Mouse (Mus musculus) spleen, adult 2 months (tissue): Measurements from ENCODE around the gene Slain1. TPM values are rescaled to one million over a fixed set of nuclear protein-coding genes. Genes with fewer than 3 reads are reported as not detected.

Experiments used
- DNase-seq, 2 experiments: peaks; one replicate each; pipeline versions ENCODE4 v3.0.0 to v3.0.0-alpha.2; 2012 to 2021; ENCODE audit warnings: low spot score in 2 of 2, low read depth in 1 of 2
- H3K27ac ChIP-seq: fragments of 200-500 bp; 2 replicates; pipeline ENCODE4 v1.5.1; 2012; ENCODE audit warnings: low read length, inconsistent platforms; ENCODE audit not compliant: insufficient read depth
- H3K27me3 ChIP-seq: fragments of 200-500 bp; 2 replicates; pipeline ENCODE4 v1.6.1; 2012; ENCODE audit warnings: mild to moderate bottlenecking, moderate library complexity, low read length, inconsistent platforms; ENCODE audit not compliant: control insufficient read depth, insufficient read depth
- H3K36me3 ChIP-seq: fragments of 200-500 bp; 2 replicates; pipeline ENCODE4 v1.6.1; 2012; ENCODE audit warnings: mild to moderate bottlenecking, low read length, inconsistent platforms; ENCODE audit not compliant: control insufficient read depth, insufficient read depth
- H3K4me1 ChIP-seq: fragments of 200-500 bp; 2 replicates; pipeline ENCODE4 v1.6.1; 2011; ENCODE audit warnings: inconsistent platforms; ENCODE audit not compliant: control insufficient read depth, insufficient read depth, insufficient read length
- H3K4me3 ChIP-seq: fragments of 200-500 bp; 2 replicates; pipeline ENCODE4 v1.5.1; 2011; ENCODE audit warnings: mild to moderate bottlenecking, inconsistent platforms; ENCODE audit not compliant: insufficient read depth, insufficient read length; ENCODE audit errors: extremely low read depth
- CTCF ChIP-seq: fragments of 200-500 bp; IDR thresholded peaks from 2 replicates; pipeline ENCODE4 v1.5.1; 2011; ENCODE audit warnings: mild to moderate bottlenecking, inconsistent platforms; ENCODE audit not compliant: insufficient read depth, insufficient read length, insufficient replicate concordance; ENCODE audit errors: extremely low read depth
- POLR2A ChIP-seq: fragments of 200-500 bp; IDR thresholded peaks from 2 replicates; pipeline ENCODE4 v1.6.1; 2011; ENCODE audit warnings: low read depth, low read length, inconsistent platforms
- WGBS: fragments of 180-500 bp; shearing (Covaris S2); methylation state at CpG from one replicate; pipeline ENCODE4 v1.1.7; 2018; 5-methylcytosine and 5-hydroxymethylcytosine counted together
- polyA plus RNA-seq: library from polyadenylated mRNA; depleted of rRNA; stranded (reverse); fragments of >200 nt; gene quantifications from 2 replicates; pipeline ENCODE4 v1.2.3, GENCODE M21; 2012; rRNA removed

Slain1 gene
- polyA plus RNA-seq, 1 experiment = 15.0 TPM

- TF ChIP-seq POLR2A (no peak), CTCF (no peak)
- Histone ChIP-seq H3K4me3 (no peak overlapping the region), H3K4me1 (no peaks in the 10 kb centered on the region), H3K27ac (no peak overlapping the region), H3K36me3 (no peaks in the 10 kb centered on the region), H3K27me3 (no peaks in the 10 kb centered on the region)
- no peak for DNase-seq
Measured at GRCm38 (mm10) chr14:103751384-103751783, 101.4 kb downstream of the Slain1 start.

GRCm38 (mm10) chr14:103752773-103753172, 102.7 kb downstream of the Slain1 start:
- Histone ChIP-seq H3K4me3 (no peak overlapping the region), H3K27ac (no peak overlapping the region), H3K27me3 (no peaks in the 10 kb centered on the region), H3K4me1 (no peaks in the 10 kb centered on the region), H3K36me3 (no peaks in the 10 kb centered on the region)
- TF ChIP-seq POLR2A (no peak), CTCF (no peak)
- 88% methylated on average over 7 of the region's 7 CpGs for WGBS
- no peak for DNase-seq

- H3K36me3 ChIP-seq = no peaks in the 10 kb centered on the region
- DNase-seq = no peak
- no peaks in the 10 kb centered on the region for H3K27me3 ChIP-seq
- no peaks in the 10 kb centered on the region for H3K4me1 ChIP-seq
- 85% methylated on average over 7 of the region's 7 CpGs for WGBS
- no peak overlapping the region for H3K4me3 ChIP-seq
- TF ChIP-seq POLR2A = no peak
- TF ChIP-seq CTCF = no peak
- H3K27ac ChIP-seq = no peak overlapping the region
Measured at GRCm38 (mm10) chr14:103754041-103754440, 104.0 kb downstream of the Slain1 start.

- Histone ChIP-seq H3K4me1 (no peaks in the 10 kb centered on the region), H3K27me3 (no peaks in the 10 kb centered on the region), H3K4me3 (no peak overlapping the region), H3K36me3 (no peaks in the 10 kb centered on the region), H3K27ac (no peak overlapping the region)
- TF ChIP-seq POLR2A (no peak), CTCF (no peak)
- DNase-seq = no peak
- WGBS = 94% methylated on average over 9 of the region's 9 CpGs
Measured at GRCm38 (mm10) chr14:103754465-103754864, 104.4 kb downstream of the Slain1 start.

Other genes starting within 250 kb of the Slain1 start
- gene Scel, start 136.9 kb upstream of the Slain1 start, polyA plus RNA-seq = 0.11 and 0.14 TPM in 2 replicates
- gene Ednrb, start 194.2 kb downstream of the Slain1 start, polyA plus RNA-seq = 0.89 and 1.2 TPM in 2 replicates